Mouse (Mus musculus) left cerebral cortex, postnatal 10 days (tissue): ENCODE measurements around the gene Irgq. TPM values are rescaled to one million over a fixed set of nuclear protein-coding genes. Genes with fewer than 3 reads are reported as not detected.
A peak's percentile ranks its signal among the peaks of the same experiment; 100 is the strongest.
"Not testable (repeated sequence)": the region's sequence is repeated elsewhere in the genome, so short reads cannot be mapped to it uniquely, and the experiment has no call there.

Experiments
- DNase-seq, 2 experiments: peaks; one replicate each; pipeline ENCODE4 v3.0.0; 2021 to 2022; ENCODE audit warnings: low spot score in 2 of 2, mixed read lengths in 1 of 2; ENCODE audit errors: extremely low spot score in 1 of 2
- intact Hi-C: fragments of 180-260 bp; cut with DNase I; formaldehyde crosslinking; loops from one replicate; pipeline ENCODE4 v1.15.1; 2025
- total RNA-seq, 2 experiments: library from RNA; stranded (reverse); gene quantifications; 2 replicates each; pipeline ENCODE4 v1.2.3; 2021

Irgq gene
- total RNA-seq, result 100 to 1,000 TPM; 105 to 110 TPM

DNA sequence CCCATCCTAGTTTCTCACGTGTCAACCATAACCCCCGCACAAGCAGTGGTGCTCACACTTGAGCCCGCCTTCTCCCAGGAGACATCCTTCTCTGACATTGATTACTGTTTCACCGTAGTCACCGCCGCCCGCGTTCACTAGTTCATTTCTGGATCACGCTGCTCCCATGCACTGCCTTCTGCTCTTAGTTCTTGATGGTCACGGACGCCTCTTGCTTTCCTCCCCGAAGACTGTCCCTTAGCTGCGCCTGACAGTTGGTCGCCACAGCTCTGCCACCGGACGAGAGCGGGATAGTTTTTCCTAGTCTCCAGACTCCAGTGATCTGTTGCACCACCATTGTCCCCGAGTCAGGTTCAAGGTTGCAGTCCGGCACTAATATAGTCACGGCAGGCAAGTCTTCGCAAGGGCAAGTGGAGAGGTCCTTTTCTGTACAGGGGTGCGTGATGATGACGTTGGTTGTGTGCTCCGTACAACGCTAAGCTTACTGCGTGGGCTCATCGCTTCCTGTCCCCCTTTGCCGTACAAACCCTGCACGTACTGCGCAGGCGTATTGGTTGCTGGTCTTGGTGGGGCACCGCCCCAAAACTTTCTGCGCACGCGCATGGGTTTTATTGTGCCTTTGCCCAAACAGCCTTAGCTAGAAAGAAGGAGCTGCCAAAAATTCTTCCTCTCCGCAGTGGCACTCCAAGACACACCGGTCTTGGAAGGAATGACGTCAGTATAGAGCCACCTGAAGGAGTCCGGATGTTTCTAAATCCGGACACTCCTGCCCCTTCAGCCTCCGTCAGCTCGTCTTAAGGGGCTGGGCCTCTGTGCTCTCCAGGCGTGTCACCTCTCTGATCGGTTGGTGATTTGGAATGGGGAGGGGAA lies at the start of gene Irgq:
TSS of gene Irgq (plus strand) at position 628 of the 870 bp plus-strand sequence.
- peak; percentile 98 to 99 for DNase-seq
- intact Hi-C loops, result no loop called here

DNA sequence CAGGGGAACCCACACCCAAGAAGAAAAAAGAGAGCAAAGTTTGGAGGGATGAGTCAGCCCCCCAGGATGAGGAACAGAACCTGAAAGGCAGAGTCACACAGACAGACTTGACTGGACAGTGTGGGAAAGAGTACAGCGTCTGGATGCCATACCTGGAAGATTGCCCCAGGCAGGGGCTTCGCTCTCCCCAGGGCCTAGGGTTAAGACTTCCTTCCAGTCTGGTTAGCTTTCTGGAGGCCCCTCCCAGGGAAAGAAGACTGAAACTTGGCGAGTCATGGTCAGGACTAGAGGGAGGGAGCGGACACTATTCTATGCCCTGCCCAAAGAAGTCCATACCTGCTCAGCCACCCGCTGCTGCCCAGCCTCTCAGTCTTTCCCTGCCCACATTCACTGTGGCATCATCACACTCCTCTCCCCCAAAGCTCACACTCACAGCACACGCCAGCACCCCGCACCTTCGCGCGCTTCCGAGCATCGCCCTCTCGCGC lies 49.5 kb upstream of the Irgq start:
- intact Hi-C loops, result loop anchor here (5.0 kb wide), 1 partner anchor 39 kb away; no protein-coding TSS in a partner anchor
- no peak for DNase-seq

DNA sequence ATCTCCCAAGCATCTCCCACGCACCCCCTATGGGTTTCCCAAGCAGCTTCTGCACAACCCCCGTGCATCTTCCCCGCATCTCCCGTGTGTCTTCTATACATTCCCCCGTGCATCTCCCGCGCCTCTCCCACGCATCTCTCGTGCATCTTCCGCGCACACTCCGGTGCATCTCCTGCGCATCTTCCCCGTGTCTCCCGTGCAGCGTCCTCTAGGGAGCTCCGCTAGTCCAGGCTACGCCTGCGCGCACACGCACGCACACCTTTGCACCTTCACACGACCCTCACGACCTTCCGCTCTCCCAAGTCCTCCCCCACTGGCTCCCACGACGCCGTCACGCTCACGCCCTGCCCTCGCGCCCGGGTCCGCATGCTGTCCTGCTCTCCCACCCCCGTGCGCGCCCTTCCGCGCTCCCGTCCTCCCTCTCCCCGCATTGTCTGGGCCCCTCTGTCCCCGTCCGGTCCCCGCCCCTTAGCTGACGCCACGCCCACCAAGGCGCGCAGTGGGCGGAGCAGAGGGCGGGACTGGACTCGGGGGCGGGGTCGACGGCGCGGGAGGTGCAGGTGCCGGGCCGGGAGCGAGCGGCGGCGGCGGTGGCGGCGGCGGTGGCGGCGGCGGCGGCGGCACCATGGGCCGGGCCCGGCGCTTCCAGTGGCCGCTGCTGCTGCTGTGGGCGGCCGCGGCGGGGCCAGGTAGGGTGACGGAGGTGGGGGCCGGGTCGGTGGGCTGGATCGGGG lies 48.8 kb upstream of the Irgq start, which contains the start of gene Cadm4:
TSS of gene Cadm4 (plus strand) at position 550 of the 734 bp plus-strand sequence.
- intact Hi-C loops, result loop anchor here (5.0 kb wide), 1 partner anchor 39 kb away; no protein-coding TSS in a partner anchor
- peak; percentile 78 to 92 for DNase-seq

DNA sequence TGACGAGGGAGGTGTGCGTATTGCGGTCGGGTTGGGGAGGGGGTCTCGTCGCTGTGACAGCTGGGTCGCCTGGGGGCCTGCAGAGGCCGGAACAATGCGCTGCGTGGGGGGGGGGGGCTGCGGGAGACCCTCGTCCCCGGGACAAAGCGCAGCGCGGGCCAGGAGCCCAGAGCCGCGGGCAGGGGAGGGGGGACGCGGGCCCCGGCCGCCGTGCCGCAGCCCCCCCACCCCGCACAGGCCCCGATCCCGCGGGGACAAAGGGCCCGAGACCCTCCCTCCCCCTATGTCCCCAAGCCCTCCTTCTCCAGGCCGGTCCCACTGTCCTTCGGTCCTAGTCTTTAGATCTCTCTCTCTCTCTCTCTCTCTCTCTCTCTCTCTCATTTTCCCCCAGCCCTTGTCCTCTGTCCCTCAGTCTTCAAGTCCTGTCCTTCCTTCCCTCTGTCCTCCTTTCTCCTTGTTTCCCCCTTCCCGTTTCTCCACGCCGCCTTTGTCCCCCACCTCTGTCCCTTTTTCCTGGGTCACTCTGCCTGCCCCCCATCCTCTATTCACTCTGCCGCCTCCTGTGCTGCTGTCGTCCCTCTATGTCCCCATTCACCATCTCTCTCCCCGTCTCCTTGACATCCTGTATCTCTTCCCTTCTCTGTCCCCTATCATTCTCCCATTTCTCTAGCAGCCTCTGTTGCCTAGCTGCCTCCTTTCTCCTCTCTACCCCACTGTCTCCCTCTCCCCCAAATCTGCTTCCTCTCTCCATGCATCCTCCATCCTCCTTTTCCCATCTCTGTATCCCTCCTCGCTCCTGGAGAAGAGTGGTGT lies 48.1 kb upstream of the Irgq start:
- no peak for DNase-seq

DNA sequence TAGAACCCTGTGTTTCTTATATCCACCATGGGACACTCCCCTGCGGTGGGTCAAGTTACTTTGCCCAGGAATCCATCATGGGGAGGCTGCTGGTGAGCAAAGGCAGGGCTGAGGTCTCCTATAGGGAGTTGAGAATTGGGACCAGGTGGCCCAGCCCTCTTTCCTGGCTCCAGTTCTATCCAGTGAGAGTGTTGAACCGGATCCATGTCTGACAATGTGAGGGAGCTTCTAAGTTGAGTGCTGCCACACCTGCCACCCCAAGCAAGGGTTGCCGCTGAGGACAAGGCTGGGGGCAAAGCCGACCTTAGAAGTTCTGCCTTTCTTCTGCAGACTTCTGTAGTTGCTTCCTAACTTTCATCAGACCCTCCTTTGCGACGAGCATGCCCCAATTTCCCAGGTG lies 47.2 kb upstream of the Irgq start:
- not testable (repeated sequence) for DNase-seq
- intact Hi-C loops, result loop anchor here (5.0 kb wide), 1 partner anchor 41 kb away; no protein-coding TSS in a partner anchor

More for the DNA sequence above, 48.1 kb upstream of the Irgq start:
- intact Hi-C loops, result loop anchor here (5.0 kb wide), 1 partner anchor 40 kb away; no protein-coding TSS in a partner anchor

DNA sequence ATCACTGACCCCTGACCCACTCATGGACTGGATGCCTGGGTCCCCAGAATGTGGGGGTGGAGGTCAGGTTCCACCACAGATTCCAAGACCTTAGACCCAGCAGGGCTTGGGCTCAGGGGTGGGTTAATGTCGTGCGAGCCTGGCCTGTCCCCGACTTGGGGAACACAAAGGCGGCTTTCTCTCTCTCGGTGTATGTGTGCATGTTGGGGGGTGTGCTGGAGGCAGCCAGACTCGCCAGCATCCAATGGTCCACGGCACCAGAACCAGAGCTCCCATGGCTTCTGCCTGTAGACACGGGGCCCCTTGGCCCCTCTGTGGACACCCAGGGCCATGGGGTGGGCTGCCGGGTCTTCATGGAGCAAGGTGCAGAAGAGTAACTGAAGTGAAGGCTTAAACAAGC lies 45.0 kb upstream of the Irgq start:
- no peak for DNase-seq
- intact Hi-C loops, result no loop called here

DNA sequence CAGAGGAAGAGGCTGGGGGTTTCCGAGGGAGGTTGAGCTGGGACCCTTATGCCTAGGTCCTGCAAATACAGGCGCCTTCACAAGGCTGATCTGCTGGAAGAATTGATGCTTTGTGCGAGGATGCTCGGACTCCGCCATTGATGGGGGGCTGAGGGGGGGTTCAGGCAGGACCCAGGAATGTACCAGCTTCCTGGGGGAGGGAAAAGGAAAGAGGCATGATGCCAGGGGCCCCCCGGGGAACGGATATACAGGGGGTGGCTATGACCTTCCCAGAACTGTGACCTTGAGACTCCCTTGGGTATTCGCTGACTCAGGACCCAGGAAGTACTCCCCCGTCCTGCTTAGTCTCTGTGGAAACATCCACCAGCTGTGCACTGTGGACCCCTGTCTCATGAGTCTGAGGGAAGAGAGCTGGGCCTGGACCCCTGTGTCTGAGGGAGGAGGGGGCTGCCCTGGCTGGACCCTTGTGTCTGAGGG lies 43.8 kb upstream of the Irgq start:
- peak in 1 of 2 experiments; percentile 74 for DNase-seq
- intact Hi-C loops, result no loop called here

DNA sequence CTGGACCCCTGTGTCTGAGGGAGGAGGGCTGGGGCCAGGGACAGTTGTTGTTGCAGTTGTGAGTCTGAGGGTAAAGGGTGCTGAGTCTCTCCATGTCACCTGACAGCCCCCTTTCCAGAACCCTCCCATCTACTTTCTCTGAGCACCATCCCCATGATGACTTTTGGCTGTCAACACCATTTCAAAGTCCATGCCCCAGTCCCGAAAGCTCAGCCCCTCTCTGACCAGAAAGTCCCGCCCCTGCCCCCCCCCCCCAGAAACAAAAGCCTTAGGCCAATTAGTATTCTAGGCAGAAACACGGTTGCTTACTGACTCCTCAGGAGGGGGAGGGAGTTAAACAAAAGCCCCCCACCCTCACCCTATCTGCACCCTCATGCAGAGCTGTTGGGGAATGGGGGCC lies 43.1 kb upstream of the Irgq start:
- intact Hi-C loops, result no loop called here
- DNase-seq, result no peak

DNA sequence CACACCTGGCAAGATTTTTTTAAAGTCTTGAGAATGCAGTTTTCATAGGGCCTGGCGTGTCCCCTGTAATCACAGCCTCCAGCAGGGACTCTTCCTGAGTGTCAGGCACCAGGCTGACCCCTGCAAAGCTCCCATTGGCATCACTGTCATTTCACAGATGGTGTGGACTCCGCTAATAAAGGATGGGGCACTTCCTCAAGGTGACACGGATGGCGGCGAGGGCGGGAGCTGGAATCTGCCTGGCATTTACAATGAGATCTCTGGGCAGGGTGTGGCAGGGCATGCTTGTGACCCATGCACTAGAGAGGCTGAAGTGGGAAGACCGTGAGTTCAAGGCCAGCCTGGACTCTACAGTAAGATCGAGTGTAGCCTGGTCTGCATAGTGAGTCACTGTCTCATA lies 42.2 kb upstream of the Irgq start:
- DNase-seq, result no peak
- intact Hi-C loops, result no loop called here

DNA sequence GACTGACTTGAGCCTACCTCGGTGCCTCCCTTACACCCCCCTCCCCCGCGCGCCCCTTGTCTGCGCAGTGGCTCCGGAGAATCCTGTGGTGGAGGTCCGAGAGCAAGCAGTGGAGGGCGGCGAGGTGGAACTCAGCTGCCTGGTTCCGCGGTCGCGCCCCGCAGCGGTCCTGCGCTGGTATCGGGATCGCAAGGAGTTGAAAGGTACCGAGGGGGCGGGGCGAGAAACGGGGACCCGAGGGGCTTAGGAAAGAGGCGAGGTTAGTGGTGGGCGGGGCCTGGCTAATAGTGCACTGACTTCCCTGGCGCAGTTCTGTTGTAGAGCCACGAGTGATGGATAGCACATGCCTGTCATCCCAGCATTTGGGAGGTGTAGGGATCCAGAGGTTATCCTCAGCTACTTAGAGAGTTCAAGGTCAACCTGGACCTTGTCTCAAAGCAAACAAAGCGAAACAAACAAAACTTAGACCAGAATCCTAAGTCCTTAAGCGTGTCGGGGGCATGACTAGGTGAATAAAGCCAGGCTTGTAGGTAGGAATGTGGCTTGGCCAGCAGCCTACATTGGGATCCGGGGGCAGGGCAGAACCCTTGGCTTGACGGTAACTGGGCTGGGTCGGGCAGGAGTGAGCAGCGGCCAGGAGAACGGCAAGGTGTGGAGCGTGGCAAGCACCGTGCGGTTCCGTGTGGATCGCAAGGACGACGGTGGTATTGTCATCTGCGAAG lies 30.5 kb upstream of the Irgq start:
- intact Hi-C loops, result loop anchor here (5.0 kb wide), 1 partner anchor 53 kb away; no protein-coding TSS in a partner anchor

DNA sequence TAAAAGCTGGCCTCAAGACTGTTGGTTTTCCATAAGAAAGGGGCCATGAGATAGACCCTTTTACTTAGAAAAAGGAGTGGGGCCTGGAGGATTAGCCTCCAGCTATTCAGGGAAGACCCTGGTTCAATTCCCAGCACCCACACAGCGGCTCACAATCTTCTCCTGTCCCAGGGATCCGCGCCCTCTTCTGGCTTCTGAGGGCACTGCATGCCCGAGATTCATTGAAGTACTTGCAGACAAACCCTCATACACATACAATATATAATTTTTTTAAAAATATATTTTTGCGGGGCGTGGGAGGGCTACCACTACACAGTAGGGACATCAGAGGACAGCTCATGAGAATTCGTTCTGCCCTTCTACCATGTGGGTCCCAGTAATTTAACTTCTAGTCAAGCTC lies 29.6 kb upstream of the Irgq start:
- DNase-seq, result peak in 1 of 2 experiments; percentile 74
- intact Hi-C loops, result no loop called here

More for the DNA sequence above, 30.5 kb upstream of the Irgq start:
- no peak for DNase-seq

DNA sequence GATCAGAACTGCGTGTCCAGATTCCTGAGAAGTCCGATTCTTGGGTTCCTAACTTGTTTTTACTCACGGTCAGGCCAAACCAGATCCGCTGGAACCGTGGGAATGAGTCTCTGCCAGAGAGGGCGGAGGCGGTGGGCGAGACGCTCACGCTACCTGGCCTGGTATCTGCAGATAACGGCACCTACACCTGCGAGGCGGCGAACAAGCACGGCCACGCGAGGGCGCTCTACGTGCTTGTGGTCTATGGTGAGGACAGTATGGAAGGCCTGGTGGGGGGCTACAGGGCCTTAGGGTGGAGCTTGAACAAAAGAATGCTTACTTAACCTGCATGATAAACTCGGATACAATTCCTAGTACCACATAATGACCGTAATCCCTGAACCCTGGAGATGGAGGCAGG lies 29.0 kb upstream of the Irgq start:
- DNase-seq, result no peak
- intact Hi-C loops, result no loop called here

DNA sequence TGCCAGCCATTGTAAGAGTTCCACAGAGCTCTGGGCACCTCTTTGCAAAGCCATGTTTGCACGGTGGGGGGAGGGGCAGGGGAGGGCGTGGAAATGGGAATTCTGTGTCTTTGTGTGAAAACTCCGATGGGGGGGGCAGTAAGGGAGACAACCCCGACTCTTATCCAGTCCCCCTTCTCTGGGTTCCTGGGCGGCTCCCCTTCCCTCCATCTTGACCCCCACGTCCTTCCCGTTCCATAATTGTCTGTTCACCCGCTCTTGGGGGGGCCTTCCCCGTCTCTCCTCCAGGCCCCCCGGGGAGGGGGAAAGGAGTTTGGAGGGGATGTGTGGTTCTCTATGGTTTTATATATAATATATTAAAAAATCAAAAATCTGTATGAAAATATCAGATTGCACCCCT lies 26.5 kb upstream of the Irgq start:
- no peak for DNase-seq
- intact Hi-C loops, result no loop called here

DNA sequence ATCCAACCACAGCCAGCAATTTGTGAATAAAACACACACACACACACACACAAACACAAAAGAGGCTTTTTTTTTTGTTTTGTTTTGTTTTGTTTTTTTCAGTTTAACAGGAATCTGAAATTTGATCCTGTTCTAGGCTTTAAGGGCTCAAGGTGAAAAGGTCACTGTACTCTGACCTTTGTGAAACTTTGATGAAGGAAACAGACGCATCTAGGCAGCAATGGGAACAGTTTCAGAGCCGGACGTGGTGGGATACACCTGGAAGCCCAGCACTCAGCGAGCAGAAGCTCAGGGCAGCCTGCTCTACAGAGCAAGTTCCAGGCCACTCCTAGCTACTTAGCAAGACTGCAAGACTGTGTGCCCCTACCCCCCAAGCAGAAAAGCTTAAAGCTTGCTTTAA lies 25.6 kb upstream of the Irgq start:
- intact Hi-C loops, result no loop called here
- no peak for DNase-seq

DNA sequence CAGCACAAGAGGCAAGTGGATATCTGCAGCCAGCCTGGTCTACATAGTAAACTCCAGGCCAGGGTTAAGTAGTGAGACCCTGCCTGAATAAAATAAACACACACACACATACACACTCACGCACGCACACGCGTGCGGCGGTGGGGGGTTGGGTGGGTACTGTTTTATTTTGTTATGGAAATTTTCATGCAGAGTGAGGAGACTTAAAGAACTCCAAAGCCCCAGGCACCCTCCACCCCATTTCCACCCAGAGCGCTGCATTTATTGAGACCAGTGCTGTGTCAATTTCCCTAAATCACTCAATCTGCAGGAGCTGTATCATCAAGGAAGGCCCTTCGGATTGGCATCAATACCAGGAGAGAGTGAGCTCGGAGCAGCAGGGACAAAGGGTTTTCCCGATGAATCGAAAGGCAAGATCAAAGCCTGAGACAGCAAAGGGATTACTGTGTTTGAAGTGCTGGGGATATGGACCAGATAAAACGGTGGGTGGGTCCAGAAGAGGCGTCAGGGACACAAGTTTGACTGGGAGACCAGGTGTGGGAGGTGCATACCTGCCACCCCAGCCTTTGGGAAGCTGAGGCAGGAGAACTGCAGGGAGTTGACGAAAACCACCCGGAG lies 24.9 kb upstream of the Irgq start:
- intact Hi-C loops, result no loop called here
- DNase-seq, result no peak

DNA sequence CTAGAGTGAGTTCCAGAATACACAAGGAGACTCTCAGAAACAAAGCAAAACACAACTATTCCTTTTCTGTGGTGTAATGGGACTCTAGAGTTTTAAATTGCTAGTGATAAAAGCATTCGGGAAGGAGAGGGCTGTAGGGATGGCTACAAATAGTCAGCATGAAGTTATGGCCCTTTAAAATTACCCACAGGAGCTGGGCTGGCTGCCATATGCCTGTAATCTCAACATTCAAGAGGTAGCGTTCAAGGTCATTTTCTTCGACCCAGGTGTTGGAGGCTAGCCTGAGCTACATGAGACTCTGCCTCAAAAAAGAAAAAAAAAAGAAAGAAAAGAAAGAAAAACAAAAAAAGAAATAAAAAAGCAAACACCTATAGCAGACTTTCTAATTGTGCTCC lies 24.4 kb upstream of the Irgq start:
- intact Hi-C loops, result no loop called here

DNA sequence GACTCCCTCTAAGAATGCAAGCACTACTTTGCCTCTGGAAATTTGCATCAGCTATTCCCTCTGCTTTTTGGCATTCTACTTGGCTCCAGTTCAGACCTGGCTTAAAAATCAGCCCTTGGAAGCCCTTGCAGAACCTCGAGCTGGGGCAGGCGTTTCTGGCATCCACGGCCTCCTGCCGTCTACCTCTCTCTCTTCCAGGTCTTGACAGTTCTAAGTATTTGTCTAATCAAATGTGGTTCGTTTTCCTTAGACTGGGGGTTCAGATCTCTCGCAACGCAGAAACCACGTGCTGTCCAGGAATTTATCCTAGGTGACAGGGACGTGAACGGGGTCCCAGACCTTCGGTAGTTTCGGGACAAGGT lies 24.0 kb upstream of the Irgq start:
- intact Hi-C loops, result no loop called here
- peak in 1 of 2 experiments; percentile 74 for DNase-seq

More for the DNA sequence above, 24.4 kb upstream of the Irgq start:
- DNase-seq, result no peak
